Mouse (Mus musculus) naive thymus-derived CD4-positive, alpha-beta T cell, adult 5 months (primary cell): Measurements from ENCODE around the gene Snx18. TPM values are rescaled to one million over a fixed set of nuclear protein-coding genes. Genes with fewer than 3 reads are reported as not detected.

Source experiments
- polyA plus RNA-seq: library from polyadenylated mRNA; unstranded; fragments of 100-300 nt; shearing (Covaris generic); gene quantifications from one replicate; pipeline ENCODE4 v1.2.1, GENCODE M21; 2017

The Snx18 gene
- 139 TPM for polyA plus RNA-seq

GRCm38 (mm10) chr13:113617891-113618823, at the start of gene Snx18:
Gene Snx18 (minus strand): TSS chr13:113618564.

GRCm38 (mm10) chr13:113663151-113663779, 44.9 kb upstream of the Snx18 start, which contains the start of gene Hspb3:
Gene Hspb3 (minus strand): TSS chr13:113663676.

Other genes with a start within 250 kb of the Snx18 start
- not detected for gene Hspb3, start 45.1 kb upstream of the Snx18 start, polyA plus RNA-seq
- 16.2 TPM for gene Arl15, start 175.9 kb upstream of the Snx18 start, polyA plus RNA-seq